Mouse (Mus musculus) adrenal gland (tissue): Measurements from ENCODE around the gene Top2a.
"Not testable (repeated sequence)": the region's sequence is repeated elsewhere in the genome, so short reads cannot be mapped to it uniquely, and the experiment has no call there.

Experiments
- intact Hi-C: fragments of 180-260 bp; cut with DNase I; formaldehyde crosslinking; loops from one replicate; pipeline ENCODE4 v1.15.1; 2025

The Top2a gene

DNA sequence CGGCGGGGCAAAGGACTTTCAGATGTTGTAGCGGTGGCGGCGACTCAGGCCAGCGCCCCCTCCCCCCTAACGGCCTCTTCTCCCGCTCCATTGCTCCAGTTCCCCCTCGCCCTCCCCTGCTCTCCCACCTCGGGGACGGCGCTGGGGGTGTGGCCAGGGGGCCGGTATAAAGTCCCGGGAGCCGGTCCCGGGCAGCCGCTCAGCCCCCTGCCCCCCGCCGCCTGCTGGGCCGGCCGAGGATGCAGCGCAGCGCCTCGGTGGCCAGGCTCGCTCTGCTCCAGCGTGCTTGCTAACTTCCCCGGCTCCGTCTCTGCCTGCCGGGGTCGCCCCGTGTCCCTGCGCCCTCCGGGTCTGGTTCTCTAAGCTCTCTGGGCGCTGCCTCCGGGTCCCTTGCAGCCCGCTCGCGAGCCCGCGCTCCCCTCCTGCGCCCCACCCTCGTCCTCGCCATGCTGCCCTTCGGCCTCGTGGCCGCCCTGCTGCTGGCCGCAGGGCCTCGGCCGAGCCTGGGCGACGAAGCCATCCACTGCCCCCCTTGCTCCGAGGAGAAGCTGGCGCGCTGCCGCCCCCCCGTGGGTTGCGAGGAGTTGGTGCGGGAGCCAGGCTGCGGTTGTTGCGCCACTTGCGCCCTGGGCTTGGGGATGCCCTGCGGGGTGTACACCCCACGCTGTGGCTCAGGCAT, 17.2 kb upstream of the Top2a start, which contains the start of gene Igfbp4:
Igfbp4 (plus strand) TSS at position 194 of the 679 bp plus-strand sequence.
- intact Hi-C loops, result no loop called here

DNA sequence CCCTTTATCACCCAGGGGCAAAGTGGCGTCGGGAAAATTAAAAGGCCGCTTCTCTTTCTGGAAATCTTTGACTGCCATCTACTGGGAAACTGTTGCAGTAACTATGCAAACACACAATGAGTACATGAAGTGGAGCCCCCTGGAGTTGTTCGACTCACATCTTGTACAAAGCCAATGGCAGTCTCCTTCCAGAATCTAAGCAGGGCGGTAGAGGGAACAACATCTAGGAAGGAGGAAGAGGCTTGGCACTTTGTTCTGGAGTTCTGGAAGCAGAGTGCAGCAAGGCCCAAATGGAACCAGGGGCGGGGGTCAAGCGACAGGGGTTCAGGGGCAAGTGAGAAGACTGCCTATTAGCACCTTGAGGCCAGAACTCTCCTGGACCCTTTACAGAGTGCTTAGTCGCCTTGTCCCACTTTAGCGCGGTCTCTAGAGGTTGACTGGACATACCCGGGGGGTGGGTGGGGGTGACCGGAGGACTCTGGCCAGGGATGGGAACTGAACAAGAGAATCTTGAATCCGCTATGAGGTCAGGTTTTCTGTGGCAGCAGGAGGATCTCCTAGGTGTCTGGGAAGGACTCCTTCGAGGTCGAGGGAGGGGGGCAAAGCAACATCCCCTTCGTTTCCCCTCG, 16.5 kb upstream of the Top2a start:
- intact Hi-C loops, result no loop called here

DNA sequence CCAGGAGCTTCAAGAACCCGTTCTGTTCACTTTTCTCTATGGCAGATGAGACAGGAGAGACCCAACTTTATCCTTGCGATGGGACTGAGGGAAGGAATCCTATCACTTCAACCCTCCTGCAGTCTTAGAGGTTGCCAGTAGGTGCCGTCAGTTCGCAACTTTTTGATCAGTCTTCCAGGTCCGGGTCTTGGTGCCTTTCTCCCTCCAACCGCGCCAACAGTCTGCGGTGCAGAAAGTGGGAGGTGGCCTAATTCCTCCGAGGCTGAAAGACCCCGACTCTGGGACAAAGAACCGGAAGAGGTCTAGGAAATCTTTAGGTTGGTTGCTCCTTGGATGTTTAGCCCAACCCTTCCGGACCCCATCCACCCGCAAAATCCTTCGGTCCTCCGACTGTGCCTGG, 15.8 kb upstream of the Top2a start:
- intact Hi-C loops, result loop anchor here (1.0 to 5.0 kb wide), 5 partner anchors 27 to 117 kb away; no protein-coding TSS in a partner anchor

DNA sequence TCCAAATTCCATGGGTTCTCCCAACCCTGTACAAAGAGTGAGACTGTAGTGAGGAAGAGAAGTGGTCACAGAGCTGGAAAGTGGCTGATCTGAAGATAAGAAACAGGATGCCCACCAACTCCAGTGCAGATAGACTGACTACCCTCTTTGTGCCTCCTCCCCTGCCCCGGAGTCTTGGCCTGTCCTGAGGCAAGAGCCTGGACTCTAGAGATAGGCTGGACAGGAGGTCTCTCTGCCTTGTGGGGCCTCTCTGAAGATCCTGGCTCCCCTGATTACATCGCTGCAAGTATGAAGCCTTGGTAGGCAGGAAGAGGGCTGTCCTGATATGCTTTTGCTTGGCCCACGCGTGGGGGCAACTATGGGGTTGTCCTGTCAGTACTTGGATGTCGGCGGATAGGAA, 12.3 kb upstream of the Top2a start:
- intact Hi-C loops, result loop anchor here (5.0 kb wide), 2 partner anchors 59 to 114 kb away; no protein-coding TSS in a partner anchor

DNA sequence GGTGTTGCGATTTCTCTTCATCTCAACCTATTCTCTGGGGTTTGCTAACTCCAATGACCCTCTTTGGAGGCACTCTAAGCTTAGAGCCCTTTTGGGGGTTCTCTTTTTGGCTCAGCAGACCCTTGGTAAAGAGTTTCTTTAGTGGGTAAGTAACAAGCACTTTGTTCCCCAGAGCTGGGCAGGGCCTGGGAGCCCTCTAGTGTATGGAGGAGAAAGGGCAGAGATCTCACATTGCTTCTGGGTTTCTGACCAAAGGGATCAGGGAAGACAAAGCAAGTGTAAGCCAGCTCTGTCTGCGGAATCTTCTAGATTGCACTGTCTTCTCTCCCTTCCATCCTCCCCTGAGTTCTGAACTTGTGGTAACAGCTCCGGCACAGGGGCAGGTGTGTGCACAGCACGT, 11.4 kb upstream of the Top2a start:
- intact Hi-C loops, result loop anchor here (5.0 kb wide), 2 partner anchors 58 to 113 kb away; no protein-coding TSS in a partner anchor

DNA sequence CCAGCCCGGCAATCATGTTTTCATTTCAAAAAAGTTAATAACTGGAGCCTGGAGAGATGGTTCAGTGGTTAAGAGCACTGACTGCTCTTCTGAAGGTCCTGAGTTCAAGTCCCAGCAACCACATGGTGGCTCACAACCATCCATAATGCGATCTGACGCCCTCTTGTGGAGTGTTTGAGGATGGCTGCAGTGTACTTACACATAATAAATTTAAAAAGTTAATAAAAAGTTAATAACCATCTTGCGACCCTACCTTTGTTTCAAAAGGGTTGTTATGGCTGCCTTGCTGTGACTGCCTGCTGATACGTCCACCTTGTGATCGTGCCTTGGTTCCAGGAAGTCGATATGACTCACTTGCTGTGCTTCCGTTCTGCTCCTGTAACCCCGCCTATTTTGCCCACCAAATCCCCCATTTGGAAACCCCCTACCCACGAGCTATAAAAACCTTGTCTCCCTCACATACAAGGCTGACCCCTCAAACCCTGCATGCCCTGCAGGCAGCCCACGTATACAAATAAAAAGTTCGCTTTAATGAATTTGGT, 3.0 kb upstream of the Top2a start:
- intact Hi-C loops, result no loop called here

DNA sequence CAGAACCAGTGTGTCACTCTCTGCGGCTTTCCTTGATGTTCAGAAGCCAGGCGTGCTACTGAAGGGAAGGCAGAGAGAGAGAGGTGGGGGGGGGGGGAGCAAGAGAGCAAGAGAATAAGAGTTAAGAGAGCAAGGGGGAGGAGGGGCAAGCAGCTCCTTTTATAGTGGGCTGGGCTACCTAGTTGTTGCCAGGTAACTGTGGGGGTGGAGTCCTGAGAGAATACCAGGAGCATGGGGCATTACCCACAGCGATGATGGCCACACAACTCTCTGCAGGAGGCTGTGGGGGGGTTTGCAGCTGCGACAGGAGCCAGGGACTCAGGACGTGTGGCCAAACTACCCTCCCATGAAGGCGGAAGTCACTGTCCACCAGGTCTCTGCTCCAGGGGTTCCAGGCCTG, 1.9 kb upstream of the Top2a start:
- intact Hi-C loops, result no loop called here

DNA sequence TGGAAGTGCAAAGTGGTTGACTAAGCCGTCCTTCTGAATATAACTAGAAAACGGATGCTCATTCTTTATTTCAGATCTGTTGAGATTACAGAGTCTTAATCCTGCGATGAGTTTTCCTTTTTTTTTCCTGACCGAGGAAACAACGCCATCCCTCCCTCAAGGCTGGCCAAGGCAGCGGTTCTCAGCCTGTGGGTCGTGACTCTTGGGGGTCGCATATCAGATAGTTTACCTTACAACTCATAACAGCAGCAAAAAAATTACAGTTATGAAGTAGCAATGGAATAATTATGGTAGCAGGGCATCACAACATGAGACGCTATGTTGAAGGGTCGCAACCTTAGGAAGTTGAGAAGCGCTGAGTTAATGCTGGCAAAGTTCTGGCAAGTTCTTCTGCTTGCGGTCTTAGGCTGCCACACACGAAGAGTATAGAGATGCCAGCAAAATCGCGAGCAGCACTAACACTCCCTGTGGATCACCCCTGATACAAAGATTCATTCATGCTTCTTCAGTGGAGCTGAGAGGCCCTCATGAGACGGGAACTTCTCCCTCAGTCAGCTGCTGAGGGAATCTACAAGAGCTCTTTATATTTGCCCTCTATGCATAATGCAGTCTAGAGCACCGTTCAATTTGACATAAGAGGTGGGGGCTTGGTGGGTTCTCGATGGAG, 612 bp upstream of the Top2a start:
- intact Hi-C loops, result no loop called here

DNA sequence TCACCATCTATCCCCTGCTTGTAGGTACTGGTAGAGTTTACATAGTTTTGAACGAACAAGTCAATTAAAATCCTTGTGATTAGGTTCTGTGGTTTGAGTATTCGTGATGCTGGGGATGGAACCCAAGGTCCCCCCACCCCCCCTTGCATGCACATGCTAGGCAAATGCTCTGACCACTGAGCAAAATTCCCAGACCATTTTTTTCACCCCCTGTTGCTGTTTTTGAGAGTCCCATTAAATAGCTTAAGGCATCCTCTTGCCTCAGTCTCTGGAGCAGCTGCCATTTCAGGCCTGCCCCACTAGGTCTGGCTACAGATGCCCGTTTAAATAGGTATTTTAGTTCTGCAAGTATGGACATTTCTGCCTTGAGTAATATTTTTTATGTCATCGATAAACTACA, 895 bp downstream of the Top2a start:
- intact Hi-C loops, result no loop called here

DNA sequence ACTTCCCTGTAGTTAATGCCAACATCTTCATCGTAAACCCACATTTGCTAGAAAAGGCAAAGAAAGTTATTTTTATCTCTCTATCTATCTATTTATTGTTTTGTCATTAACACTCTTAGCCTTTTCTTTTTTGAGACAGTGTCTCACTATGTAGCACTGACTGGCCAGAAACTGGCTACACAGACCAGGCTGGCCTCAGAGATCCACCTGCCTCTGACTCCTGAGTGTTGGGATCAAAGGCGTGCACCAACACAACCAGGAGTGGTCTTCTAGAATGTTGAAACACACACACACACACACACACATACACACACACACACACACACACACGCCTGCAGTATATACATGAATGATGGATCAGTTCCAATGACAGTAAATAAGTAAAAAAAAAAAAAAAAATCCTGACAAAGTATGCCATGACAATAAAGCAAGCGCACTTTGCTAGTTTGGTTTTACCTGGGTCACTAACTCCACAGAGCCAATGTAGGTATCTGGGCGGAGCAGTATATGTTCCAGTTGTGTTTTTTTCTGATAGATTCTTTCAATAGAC, 1.5 kb downstream of the Top2a start:
- intact Hi-C loops, result no loop called here

DNA sequence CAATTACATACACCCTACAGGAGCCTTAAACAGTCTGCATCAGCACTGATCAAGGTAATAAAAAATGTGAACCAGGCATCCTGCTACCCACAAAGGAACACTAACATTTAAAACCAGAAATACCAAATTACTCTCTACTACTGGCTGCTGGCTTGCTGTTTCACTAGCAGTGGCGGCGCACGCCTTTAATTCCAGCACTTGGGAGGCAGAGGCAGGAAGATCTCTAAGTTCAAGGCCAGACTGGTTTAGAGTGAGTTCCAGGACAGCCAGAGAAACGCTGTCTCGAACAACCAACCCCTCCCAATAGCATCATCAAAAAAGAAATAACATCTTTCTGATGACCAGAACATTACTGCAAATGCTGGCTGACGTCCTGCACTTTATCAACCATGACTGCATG, 4.1 kb downstream of the Top2a start:
- intact Hi-C loops, result no loop called here

DNA sequence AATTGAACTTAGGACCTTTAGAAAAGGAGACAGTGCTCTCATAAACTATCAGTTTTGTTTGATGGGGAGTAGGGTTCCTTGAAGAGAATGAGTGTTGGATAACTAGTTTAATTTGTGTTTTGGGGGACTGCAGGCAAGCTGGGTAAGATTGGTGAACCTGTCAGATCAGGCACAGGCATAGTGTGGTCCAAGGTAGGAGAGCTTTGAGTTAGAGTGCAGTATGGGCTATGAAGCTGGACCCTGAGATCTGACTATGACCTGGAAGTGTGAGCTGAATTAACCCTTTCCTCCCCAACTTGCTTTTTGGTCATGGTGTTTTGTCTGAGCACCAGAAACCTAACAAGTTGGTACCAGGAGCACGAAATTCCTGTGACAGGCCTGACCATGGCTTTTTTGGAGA, 10.1 kb downstream of the Top2a start:
- intact Hi-C loops, result no loop called here

DNA sequence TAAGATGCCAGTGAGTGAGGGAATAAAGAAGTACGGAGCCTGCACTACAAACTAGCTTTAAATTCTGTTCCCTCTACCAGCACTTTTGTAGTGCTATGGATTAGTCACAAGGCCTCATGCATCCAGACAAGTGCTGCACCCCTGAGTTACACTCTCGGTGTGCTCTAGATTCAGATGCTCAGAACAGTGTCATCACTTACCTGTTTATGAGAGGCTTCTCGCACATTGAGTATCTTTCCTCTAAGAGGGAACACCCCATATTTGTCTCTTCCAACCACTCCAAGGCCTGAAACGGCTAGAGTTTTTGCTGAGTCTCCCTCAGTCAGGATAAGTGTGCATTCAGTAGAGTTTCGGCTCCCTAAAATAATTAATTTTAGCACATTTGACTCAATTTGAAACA, 13.3 kb downstream of the Top2a start:
- intact Hi-C loops, result no loop called here

DNA sequence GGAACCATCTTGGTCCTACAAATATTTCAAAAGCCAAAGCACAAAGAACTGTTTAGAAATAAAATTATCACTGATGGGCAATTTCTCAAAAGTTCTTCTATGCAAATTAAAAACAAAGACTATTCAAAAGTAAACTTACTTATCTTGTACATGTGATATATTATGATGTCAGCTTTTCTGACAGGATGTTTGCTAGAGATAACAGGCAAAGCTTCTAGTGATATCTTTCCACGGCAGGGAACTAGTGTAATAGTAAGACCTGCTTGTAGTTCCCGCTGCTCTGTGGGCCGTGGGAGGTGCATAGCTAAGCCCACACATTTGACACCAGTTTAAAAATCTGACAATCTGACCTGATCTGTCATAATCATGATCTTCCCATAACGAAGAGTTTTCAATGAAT, 13.9 kb downstream of the Top2a start:
- intact Hi-C loops, result no loop called here

DNA sequence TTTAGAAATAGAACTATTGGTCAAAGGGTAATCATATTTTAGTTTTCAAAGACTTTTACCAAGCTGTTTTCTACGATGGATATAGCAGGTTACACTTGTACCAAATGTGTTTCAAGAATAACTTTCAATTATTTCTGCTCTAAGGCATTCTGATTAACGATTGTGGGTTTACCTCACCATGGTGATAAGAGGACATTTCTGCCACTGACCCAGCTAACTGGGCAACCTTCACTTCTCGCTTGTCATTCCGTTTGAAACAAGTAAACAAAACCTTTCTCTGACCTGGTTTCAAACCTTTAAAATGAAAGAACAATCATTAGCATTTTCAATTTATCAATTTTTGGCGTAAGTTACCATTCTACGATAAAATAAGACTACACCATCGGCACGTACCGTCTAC, 17.2 kb downstream of the Top2a start:
- intact Hi-C loops, result no loop called here

DNA sequence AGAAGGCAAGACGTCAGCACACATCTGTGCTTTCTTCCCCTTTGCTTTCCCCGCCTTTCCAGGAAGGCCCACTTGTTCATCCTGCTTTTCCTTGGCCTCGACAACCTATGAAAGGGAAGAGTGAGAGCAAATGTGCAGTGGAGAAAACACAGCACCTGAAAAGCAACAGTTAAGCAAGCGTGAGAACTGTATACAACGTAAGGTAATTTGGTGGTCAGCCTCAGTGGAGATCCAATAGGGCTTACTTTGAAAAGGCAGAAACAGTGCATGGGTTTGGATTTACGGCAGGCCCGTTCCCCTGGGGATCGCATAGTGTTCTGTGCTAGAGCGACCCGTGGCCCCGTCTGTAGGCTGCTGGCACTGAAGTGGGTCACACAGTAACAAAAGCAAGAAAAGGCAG, 24.7 kb downstream of the Top2a start:
- intact Hi-C loops, result no loop called here

DNA sequence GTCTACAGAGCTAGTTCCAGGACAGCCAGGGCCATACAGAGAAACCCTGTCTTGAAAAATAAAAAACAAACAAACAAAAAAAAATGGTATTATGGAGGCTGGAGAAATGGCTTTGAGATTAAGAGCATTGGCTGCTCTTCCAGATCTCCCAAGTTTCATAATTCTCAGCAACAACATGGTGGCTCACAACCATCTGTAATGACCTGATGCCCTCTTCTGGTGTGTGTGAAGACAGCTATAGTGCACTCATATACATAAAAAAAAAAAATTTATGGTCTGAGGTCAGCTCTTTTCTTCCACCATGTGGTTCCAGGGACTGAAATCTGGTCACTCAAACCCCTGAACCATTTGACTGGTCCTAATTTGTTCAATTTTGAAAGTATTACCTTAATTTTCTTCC, 25.2 kb downstream of the Top2a start:
- intact Hi-C loops, result no loop called here

DNA sequence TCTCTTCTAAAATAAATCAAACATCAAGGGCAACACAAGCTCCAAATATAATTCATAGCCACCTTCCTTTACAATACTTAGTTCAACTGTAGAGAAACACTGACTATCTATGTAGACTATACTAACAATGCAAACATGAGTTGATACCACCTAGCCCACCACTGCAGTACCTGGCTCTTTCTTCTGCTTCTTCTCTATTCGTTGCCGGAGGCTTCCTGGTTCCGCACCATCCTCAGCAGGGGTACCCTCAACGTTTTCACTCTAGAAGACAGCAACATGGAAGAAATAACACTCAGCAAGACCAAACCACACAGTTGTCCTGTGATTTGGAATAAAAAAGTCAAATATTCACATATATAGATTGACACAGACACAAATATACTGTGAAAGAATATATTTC, 26.3 kb downstream of the Top2a start:
- intact Hi-C loops, result no loop called here

DNA sequence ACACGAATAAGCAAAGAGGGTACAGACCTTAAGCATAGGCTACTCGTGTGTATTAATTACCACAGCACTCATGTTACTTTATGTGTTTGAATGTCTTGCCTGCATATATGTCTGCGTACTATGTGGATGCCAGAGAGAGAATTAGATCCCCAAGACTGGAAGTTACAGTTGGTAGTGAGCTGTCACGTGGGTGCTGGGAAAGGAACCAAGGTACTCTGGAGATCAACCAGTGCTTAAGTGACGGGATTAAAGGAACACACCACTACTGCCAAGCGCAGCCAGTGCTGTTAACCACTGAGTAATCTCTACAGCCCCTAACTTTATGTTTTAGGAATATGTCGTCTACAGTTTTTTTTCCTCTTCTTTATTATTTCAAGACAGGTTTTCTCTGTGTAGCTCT, 28.0 kb downstream of the Top2a start:
- intact Hi-C loops, result no loop called here

DNA sequence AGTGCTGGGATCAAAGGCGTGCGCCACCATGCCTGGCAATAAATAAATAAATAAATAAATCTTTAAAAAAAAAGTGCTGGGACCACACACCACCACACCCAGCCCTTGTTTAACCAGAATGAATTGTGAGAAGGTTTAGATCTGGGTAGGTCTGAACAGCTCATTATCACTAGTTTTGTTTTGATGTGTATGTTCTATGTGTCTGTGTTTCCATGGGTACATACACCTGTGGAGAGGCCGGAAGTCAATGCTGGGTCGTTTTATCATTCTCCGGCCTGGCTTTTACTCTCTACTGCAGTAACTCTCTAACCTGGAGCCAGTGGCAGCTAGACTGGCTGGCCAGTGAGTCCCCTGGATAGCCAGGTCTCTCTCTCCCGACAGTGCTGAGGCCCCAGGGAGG, 33.1 kb downstream of the Top2a start:
- intact Hi-C loops, result no loop called here

DNA sequence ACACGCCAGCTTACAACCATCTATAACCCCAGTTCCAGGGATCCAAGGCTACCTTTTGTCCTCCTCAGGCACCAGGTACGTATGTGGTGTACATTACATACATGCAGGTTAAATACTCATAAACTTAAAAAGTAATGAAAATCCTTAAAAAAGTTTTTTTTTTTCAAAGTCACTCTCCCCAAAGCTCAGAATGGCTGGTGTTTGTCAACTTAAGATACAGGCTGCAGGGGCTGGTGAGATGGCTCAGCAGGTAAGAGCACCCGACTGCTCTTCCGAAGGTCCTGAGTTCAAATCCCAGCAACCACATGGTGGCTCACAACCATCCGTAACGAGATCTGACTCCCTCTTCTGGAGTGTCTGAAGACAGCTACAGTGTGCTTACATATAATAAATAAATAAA, 35.7 kb downstream of the Top2a start:
- intact Hi-C loops, result not testable (repeated sequence)

DNA sequence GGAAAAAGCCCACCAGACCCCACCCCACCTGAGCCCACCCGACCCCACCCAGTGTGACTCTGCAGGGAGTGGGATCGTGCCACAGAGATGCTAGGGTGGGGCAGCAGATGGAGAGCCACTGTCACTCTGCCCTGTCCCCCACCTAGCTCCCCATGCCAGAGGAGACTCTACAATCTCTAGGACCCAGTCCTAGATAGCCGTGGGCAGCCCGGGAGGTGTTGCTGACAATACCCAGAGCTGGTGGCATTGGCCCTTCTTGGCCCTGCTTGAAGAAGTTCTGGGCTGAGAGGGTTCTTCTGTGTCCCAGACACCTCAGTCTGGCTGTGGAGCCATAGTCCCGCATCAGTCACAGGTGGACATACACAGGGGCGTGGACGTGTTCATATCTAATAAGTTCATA, 38.4 kb downstream of the Top2a start:
- intact Hi-C loops, result no loop called here
